Mouse (Mus musculus) cerebellum, adult 2 months (tissue): ENCODE results near the gene Tfip11.

ENCODE experiments used
- CTCF ChIP-seq: fragments of 200-500 bp; IDR thresholded peaks from 2 replicates; pipeline ENCODE4 v1.5.1; 2011; ENCODE audit warnings: low read depth, mild to moderate bottlenecking, control low read depth, low read length, moderate library complexity, borderline replicate concordance; ENCODE audit not compliant: insufficient read depth
- POLR2A ChIP-seq: fragments of 200-500 bp; IDR thresholded peaks from 2 replicates; pipeline ENCODE4 v1.6.1; 2011; ENCODE audit warnings: low read length, control low read depth, borderline replicate concordance; ENCODE audit not compliant: insufficient read depth

GRCm38 (mm10) chr5:112287652-112288051 is 38.5 kb upstream of the Tfip11 start:
- no peak for TF ChIP-seq POLR2A
- no peak for TF ChIP-seq CTCF
